Mouse (Mus musculus): ENCODE data around the gene Cd209d.
"Not testable (repeated sequence)": the region's sequence is repeated elsewhere in the genome, so short reads cannot be mapped to it uniquely, and the experiment has no call there.

Gene Cd209d

GRCm38 (mm10) chr8:3878455-3878854 is at the start of gene Cd209d:
Gene Cd209d, minus strand, starts transcription at chr8:3878555.
- DNase-seq (ENCODE audit: low spot score in 2 of 2): no peak

- DNase-seq (ENCODE audit: low spot score in 2 of 2): no peak
These were observed 48.4 kb upstream of the Cd209d start, which contains the start of gene Cd209b for GRCm38 (mm10) chr8:3926744-3927143. Gene Cd209b, minus strand, starts transcription at chr8:3926844.

GRCm38 (mm10) chr8:3876121-3876520 is 2.2 kb downstream of the Cd209d start:
- no peak for DNase-seq (ENCODE audit: low spot score in 2 of 2)

- DNase-seq (ENCODE audit: low spot score in 2 of 2): not testable (repeated sequence)
These were observed 15.6 kb downstream of the Cd209d start for GRCm38 (mm10) chr8:3862736-3863135.

GRCm38 (mm10) chr8:3854209-3854608 is 24.1 kb downstream of the Cd209d start, which contains the start of gene Cd209e:
Gene Cd209e, minus strand, starts transcription at chr8:3854309.
- no peak for DNase-seq (ENCODE audit: low spot score in 2 of 2)
